Mouse (Mus musculus): ENCODE results near the gene Olfr1206. TPM values are rescaled to one million over a fixed set of nuclear protein-coding genes. Genes with fewer than 3 reads are reported as not detected.

Olfr1206 gene
- total and polyA plus RNA-seq, 3 experiments, result 0.16 TPM; not detected in 2

DNA sequence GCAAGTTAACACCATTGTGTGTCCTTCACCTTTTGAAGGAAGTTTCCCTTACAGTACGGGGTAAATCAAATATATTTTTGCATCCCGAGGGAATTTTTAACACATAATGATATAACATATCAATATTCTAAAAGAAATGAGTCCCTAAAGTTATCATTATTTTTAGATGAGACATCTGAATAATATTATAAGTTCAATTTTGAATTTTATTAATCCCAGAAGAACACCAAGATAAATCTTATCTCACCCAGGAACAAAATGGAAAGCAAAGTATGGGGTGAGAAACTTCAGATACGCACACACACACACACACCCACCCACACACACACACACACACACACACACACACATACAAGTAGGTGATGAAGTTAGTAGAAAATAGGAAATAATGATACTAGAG is 52.0 kb downstream of the Olfr1206 start, which contains the start of gene Olfr1209:
TSS of gene Olfr1209 (minus strand) at position 101 of the 400 bp plus-strand sequence.
- no peak for ATAC-seq (ENCODE audit: extremely low read depth, insufficient number of reproducible peaks, low FRiP score, poor library complexity, severe bottlenecking)
- Histone ChIP-seq H3K4me3 (ENCODE audit: low read depth, low read length) (no peak within 1 kb of the TSS), H3K9me3 (replicated peaks) (no peaks in the 10 kb centered on the region), H3K27me3 (ENCODE audit: insufficient read depth, low read length) (no peaks in the 10 kb centered on the region), H3K4me1 (ENCODE audit: insufficient read depth, low read depth, low read length) (no peaks in the 10 kb centered on the region), H3K36me3 (replicated peaks) (no peaks in the 10 kb centered on the region)
- TF ChIP-seq CTCF (IDR thresholded peaks at IDR 0.05; ENCODE audit: low read depth, low read length), result no peak
- TF ChIP-seq GATA1 (IDR thresholded peaks at IDR 0.05; ENCODE audit: borderline replicate concordance, low read length), result no peak
- TF ChIP-seq TAL1 (conservative IDR thresholded peaks at IDR 0.05; ENCODE audit: low read depth, low read length), result no peak
- no peak for TF ChIP-seq GATA2 (IDR thresholded peaks at IDR 0.05; ENCODE audit: borderline replicate concordance, low read depth, low read length)
- no peak for TF ChIP-seq POLR2AphosphoS5 (IDR thresholded peaks at IDR 0.05; ENCODE audit: insufficient replicate concordance, low read depth, low read length)
- DNase-seq (ENCODE audit: low spot score), result no peak

Other genes with a start within 250 kb of the Olfr1206 start
Only the 20 nearest of the 25 such genes appear.
- not detected in 2 replicates for gene Olfr1193, start 187.6 kb upstream of the Olfr1206 start, total RNA-seq (2014; fragmentation: Nextera tagmentation)
- 0.12 and 0.55 TPM in 2 replicates for gene Olfr1193, start 187.6 kb upstream of the Olfr1206 start, total RNA-seq (2017)
- gene Olfr1193, start 187.6 kb upstream of the Olfr1206 start, polyA plus RNA-seq (2012), result not detected in 2 replicates
- gene Olfr1195, start 174.0 kb upstream of the Olfr1206 start, total RNA-seq (2014; fragmentation: Nextera tagmentation), result not detected in 2 replicates
- not detected in 2 replicates for gene Olfr1195, start 174.0 kb upstream of the Olfr1206 start, total RNA-seq (2017)
- gene Olfr1195, start 174.0 kb upstream of the Olfr1206 start, polyA plus RNA-seq (2012), result not detected in 2 replicates
- not detected in 2 replicates for gene Olfr1196, start 158.6 kb upstream of the Olfr1206 start, total RNA-seq (2014; fragmentation: Nextera tagmentation)
- gene Olfr1196, start 158.6 kb upstream of the Olfr1206 start, total RNA-seq (2017), result 0.06 and 0.11 TPM in 2 replicates
- gene Olfr1196, start 158.6 kb upstream of the Olfr1206 start, polyA plus RNA-seq (2012), result not detected in 2 replicates
- gene Olfr1197, start 130.9 kb upstream of the Olfr1206 start, total RNA-seq (2014; fragmentation: Nextera tagmentation), result not detected in 2 replicates
- gene Olfr1197, start 130.9 kb upstream of the Olfr1206 start, total RNA-seq (2017), result 0.05 TPM in 1 of 2 replicates, not detected in the other
- gene Olfr1197, start 130.9 kb upstream of the Olfr1206 start, polyA plus RNA-seq (2012), result not detected in 2 replicates
- not detected in 2 replicates for gene Olfr1198, start 111.9 kb upstream of the Olfr1206 start, total RNA-seq (2014; fragmentation: Nextera tagmentation)
- 0.05 TPM in 1 of 2 replicates, not detected in the other for gene Olfr1198, start 111.9 kb upstream of the Olfr1206 start, total RNA-seq (2017)
- not detected in 2 replicates for gene Olfr1198, start 111.9 kb upstream of the Olfr1206 start, polyA plus RNA-seq (2012)
- not detected in 2 replicates for gene Olfr1199, start 102.8 kb upstream of the Olfr1206 start, total RNA-seq (2014; fragmentation: Nextera tagmentation)
- 0.11 TPM in 1 of 2 replicates, not detected in the other for gene Olfr1199, start 102.8 kb upstream of the Olfr1206 start, total RNA-seq (2017)
- not detected in 2 replicates for gene Olfr1199, start 102.8 kb upstream of the Olfr1206 start, polyA plus RNA-seq (2012)
- not detected in 2 replicates for gene Olfr1200, start 92.7 kb upstream of the Olfr1206 start, total RNA-seq (2014; fragmentation: Nextera tagmentation)
- 0.38 TPM in 1 of 2 replicates, not detected in the other for gene Olfr1200, start 92.7 kb upstream of the Olfr1206 start, total RNA-seq (2017)
- gene Olfr1200, start 92.7 kb upstream of the Olfr1206 start, polyA plus RNA-seq (2012), result not detected in 2 replicates
- not detected in 2 replicates for gene Olfr1201, start 70.2 kb upstream of the Olfr1206 start, total RNA-seq (2014; fragmentation: Nextera tagmentation)
- gene Olfr1201, start 70.2 kb upstream of the Olfr1206 start, total RNA-seq (2017), result 0.11 and 0.17 TPM in 2 replicates
- not detected in 2 replicates for gene Olfr1201, start 70.2 kb upstream of the Olfr1206 start, polyA plus RNA-seq (2012)
- not detected in 2 replicates for gene Olfr1202, start 48.7 kb upstream of the Olfr1206 start, total RNA-seq (2014; fragmentation: Nextera tagmentation)
- 0.06 and 0.11 TPM in 2 replicates for gene Olfr1202, start 48.7 kb upstream of the Olfr1206 start, total RNA-seq (2017)
- not detected in 2 replicates for gene Olfr1202, start 48.7 kb upstream of the Olfr1206 start, polyA plus RNA-seq (2012)
- not detected in 2 replicates for gene Olfr1205, start 33.5 kb upstream of the Olfr1206 start, total RNA-seq (2014; fragmentation: Nextera tagmentation)
- 0.05 TPM in 1 of 2 replicates, not detected in the other for gene Olfr1205, start 33.5 kb upstream of the Olfr1206 start, total RNA-seq (2017)
- gene Olfr1205, start 33.5 kb upstream of the Olfr1206 start, polyA plus RNA-seq (2012), result not detected in 2 replicates
- not detected in 2 replicates for gene Olfr1204, start 13.9 kb upstream of the Olfr1206 start, total RNA-seq (2014; fragmentation: Nextera tagmentation)
- 0.06 and 0.11 TPM in 2 replicates for gene Olfr1204, start 13.9 kb upstream of the Olfr1206 start, total RNA-seq (2017)
- gene Olfr1204, start 13.9 kb upstream of the Olfr1206 start, polyA plus RNA-seq (2012), result not detected in 2 replicates
- gene Olfr1208, start 39.1 kb downstream of the Olfr1206 start, total RNA-seq (2014; fragmentation: Nextera tagmentation), result not detected in 2 replicates
- 0.11 and 0.17 TPM in 2 replicates for gene Olfr1208, start 39.1 kb downstream of the Olfr1206 start, total RNA-seq (2017)
- gene Olfr1208, start 39.1 kb downstream of the Olfr1206 start, polyA plus RNA-seq (2012), result not detected in 2 replicates
- gene Olfr1209, start 51.9 kb downstream of the Olfr1206 start, total RNA-seq (2014; fragmentation: Nextera tagmentation), result not detected in 2 replicates
- 0.05 TPM in 1 of 2 replicates, not detected in the other for gene Olfr1209, start 51.9 kb downstream of the Olfr1206 start, total RNA-seq (2017)
- gene Olfr1209, start 51.9 kb downstream of the Olfr1206 start, polyA plus RNA-seq (2012), result 0.07 TPM in 1 of 2 replicates, not detected in the other
- gene Olfr1211, start 74.9 kb downstream of the Olfr1206 start, total RNA-seq (2014; fragmentation: Nextera tagmentation), result not detected in 2 replicates
- gene Olfr1211, start 74.9 kb downstream of the Olfr1206 start, total RNA-seq (2017), result 0.05 TPM in 1 of 2 replicates, not detected in the other
- not detected in 2 replicates for gene Olfr1211, start 74.9 kb downstream of the Olfr1206 start, polyA plus RNA-seq (2012)
- not detected in 2 replicates for gene Olfr1212, start 90.7 kb downstream of the Olfr1206 start, total RNA-seq (2014; fragmentation: Nextera tagmentation)
- 0.06 and 0.55 TPM in 2 replicates for gene Olfr1212, start 90.7 kb downstream of the Olfr1206 start, total RNA-seq (2017)
- gene Olfr1212, start 90.7 kb downstream of the Olfr1206 start, polyA plus RNA-seq (2012), result not detected in 2 replicates
- gene Gm13762, start 117.0 kb downstream of the Olfr1206 start, total RNA-seq (2014; fragmentation: Nextera tagmentation), result not detected in 2 replicates
- gene Gm13762, start 117.0 kb downstream of the Olfr1206 start, total RNA-seq (2017), result 0.17 TPM in 1 of 2 replicates, not detected in the other
- not detected in 2 replicates for gene Gm13762, start 117.0 kb downstream of the Olfr1206 start, polyA plus RNA-seq (2012)
- not detected in 2 replicates for gene Olfr1214, start 129.4 kb downstream of the Olfr1206 start, total RNA-seq (2014; fragmentation: Nextera tagmentation)
- gene Olfr1214, start 129.4 kb downstream of the Olfr1206 start, total RNA-seq (2017), result 0.16 TPM in 1 of 2 replicates, not detected in the other
- not detected in 2 replicates for gene Olfr1214, start 129.4 kb downstream of the Olfr1206 start, polyA plus RNA-seq (2012)
- gene Olfr1215, start 143.7 kb downstream of the Olfr1206 start, total RNA-seq (2014; fragmentation: Nextera tagmentation), result not detected in 2 replicates
- gene Olfr1215, start 143.7 kb downstream of the Olfr1206 start, total RNA-seq (2017), result not detected in 2 replicates
- gene Olfr1215, start 143.7 kb downstream of the Olfr1206 start, polyA plus RNA-seq (2012), result not detected in 2 replicates
- not detected in 2 replicates for gene Olfr1216, start 155.1 kb downstream of the Olfr1206 start, total RNA-seq (2014; fragmentation: Nextera tagmentation)
- 0.06 TPM in 1 of 2 replicates, not detected in the other for gene Olfr1216, start 155.1 kb downstream of the Olfr1206 start, total RNA-seq (2017)
- not detected in 2 replicates for gene Olfr1216, start 155.1 kb downstream of the Olfr1206 start, polyA plus RNA-seq (2012)
- not detected in 2 replicates for gene Olfr1217, start 168.8 kb downstream of the Olfr1206 start, total RNA-seq (2014; fragmentation: Nextera tagmentation)
- gene Olfr1217, start 168.8 kb downstream of the Olfr1206 start, total RNA-seq (2017), result 0.12 and 0.16 TPM in 2 replicates
- gene Olfr1217, start 168.8 kb downstream of the Olfr1206 start, polyA plus RNA-seq (2012), result not detected in 2 replicates